Mouse (Mus musculus) erythroblast, embryonic 14.5 days (primary cell): ENCODE results near the gene Mid1.

Experiments
- GATA1 ChIP-seq: IDR thresholded peaks from 2 replicates; pipeline ENCODE4 v1.6.1; 2012; ENCODE audit warnings: low read length, inconsistent platforms, mixed read lengths
- TAL1 ChIP-seq: IDR thresholded peaks from 3 replicates; pipeline ENCODE4 v1.6.1; 2012; ENCODE audit warnings: low read length, inconsistent platforms, mixed read lengths

- TF ChIP-seq GATA1 = no peak
- no peak for TF ChIP-seq TAL1
Observed at GRCm38 (mm10) chrX:169874475-169874874, 189.5 kb downstream of the Mid1 start.
